Mouse (Mus musculus): ENCODE results near the gene Slbp.
A peak's percentile ranks its signal among the peaks of the same experiment; 100 is the strongest.

Gene Slbp

GRCm38 (mm10) chr5:33629301-33629987 is 22.9 kb downstream of the Slbp start, which contains the start of the genes Fam53a and Gm9903:
Gene Fam53a, minus strand, starts transcription at chr5:33629635.
Gene Gm9903, plus strand, starts transcription at chr5:33629925.
- DNase-seq (ENCODE audit: low spot score in 2 of 2) = peak; percentile 99 to 100

GRCm38 (mm10) chr5:33628820-33629300 is 23.5 kb downstream of the Slbp start:
- peak; percentile 62 to 64 for DNase-seq (ENCODE audit: low spot score in 2 of 2)

- no peak for DNase-seq (ENCODE audit: low spot score in 2 of 2)
These were observed 24.4 kb downstream of the Slbp start for GRCm38 (mm10) chr5:33627968-33628367.

DNA sequence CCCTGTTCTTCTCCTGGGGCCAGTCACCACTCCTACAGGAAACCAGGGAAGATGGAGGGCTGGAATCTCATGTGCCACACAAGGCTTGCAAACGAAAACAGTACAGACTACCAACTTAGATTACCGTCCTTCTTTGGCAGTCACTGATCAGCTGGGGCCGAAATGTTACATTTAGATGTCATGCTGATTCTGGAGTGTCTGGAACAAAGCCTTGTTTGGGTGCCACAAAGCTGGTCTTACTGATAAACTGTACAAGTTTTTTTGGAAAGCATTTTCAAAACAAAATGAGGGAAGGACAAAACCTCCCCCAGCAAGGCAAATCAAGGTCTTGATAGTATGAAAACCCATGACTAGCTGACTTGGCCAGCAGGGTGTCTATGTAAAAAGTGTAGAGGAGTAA is 28.6 kb downstream of the Slbp start:
- DNase-seq (ENCODE audit: low spot score in 2 of 2) = no peak

- no peak for DNase-seq (ENCODE audit: low spot score in 2 of 2)
These were observed 29.7 kb downstream of the Slbp start for GRCm38 (mm10) chr5:33622671-33623070.

DNA sequence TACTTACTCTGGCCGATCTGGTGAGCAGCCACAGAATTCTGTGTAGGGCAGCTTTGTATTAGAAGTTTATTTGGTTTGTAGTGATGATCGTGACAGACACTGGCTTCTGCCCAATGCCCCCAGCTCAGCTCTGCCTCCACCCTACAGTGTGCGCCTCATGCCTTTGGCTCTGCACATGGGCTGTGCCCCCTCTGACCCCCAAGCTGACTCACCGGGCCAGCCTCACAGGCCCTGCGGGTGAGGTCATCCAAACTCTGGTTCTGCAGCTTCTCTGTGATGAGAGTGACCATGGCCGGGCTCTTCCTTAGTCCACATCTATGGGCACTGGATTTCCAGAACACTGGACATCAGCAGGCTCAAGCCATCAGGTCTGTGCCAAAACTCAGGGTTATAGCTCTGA is 38.0 kb downstream of the Slbp start:
- no peak for DNase-seq (ENCODE audit: low spot score in 2 of 2)

DNA sequence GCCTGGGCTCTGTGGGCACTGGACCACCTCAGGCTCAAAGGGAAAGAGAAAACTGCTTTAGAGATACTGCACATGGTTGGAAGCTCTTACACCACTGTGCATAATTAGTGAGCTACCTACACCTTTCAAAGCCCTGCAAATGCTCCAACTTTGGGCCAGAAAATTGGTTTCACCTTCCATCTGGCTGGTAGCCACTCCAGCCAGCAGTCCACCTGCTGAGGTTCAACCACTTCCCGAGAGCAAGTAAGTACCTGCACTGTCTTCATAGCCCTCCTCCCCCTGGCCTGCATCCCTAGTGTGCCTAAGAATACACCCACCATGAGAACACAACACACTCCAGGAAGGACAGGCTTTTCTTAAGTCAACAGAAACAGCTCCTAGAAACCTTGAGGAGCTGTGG is 40.6 kb downstream of the Slbp start:
- DNase-seq (ENCODE audit: low spot score in 2 of 2) = no peak

DNA sequence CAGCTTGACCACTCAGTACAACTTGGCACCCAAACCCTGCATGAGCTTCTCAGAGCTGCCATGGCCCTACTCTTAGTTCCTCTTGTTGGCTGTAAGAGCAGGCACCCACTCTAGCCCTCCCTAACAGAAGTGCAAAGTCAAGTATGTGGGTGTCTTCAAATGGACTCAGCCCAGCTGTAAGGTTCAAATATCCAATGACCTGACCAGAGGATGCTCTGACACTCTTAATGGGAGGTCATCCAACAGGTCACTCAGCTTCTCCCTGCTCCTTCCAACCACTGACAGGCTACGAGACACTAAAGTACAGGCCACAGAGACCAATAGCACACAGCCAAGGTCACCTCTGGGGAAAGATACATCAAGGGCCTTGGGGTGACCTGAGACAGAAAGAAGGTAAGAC is 43.1 kb downstream of the Slbp start:
- DNase-seq (ENCODE audit: low spot score in 2 of 2) = no peak

- DNase-seq (ENCODE audit: low spot score in 2 of 2) = no peak
These were observed 44.9 kb downstream of the Slbp start for GRCm38 (mm10) chr5:33607434-33607833.

- no peak for DNase-seq (ENCODE audit: low spot score in 2 of 2)
These were observed 45.7 kb downstream of the Slbp start for GRCm38 (mm10) chr5:33606631-33607030.

DNA sequence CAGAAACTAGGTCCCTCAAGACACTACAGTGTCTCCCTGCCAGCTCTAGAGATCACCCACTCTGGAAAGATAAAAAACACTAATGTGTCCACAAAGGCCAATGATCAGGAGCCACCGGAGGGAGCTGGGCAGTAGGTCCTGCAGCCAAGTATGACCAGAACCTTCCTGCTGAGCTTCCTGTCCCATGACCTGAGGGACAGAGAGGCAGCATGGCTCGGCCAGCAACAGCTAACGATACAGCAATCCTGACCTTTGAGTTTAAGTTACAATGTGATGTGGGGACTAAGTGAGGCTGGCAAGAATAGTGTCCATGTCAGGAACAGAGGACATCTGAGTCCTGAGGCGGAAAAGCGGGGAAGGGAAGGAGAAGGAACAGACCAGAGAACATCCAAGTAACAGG is 47.1 kb downstream of the Slbp start:
- DNase-seq (ENCODE audit: low spot score in 2 of 2) = no peak

DNA sequence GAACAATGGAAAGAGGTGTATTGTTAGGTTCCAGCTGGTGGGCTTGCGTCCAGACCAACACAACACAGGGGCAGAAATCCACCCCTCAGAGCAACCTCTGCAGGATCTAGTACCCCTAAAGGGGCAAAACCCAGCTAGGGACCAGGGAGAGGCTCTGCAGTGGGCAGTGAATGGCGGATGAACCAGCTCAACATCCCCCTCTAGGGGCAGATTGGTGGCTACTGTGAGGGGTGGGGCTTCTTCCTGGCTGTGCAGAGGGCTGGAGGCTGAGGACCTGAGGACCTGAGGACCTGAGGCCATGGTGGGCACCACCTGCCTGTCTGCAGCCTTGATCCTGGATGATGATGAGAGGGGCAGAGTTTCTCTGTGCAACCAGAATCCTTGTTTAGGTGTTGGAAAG is 58.8 kb downstream of the Slbp start:
- DNase-seq (ENCODE audit: low spot score in 2 of 2) = no peak

GRCm38 (mm10) chr5:33589221-33589888 is 63.0 kb downstream of the Slbp start:
- DNase-seq (ENCODE audit: low spot score in 2 of 2) = peak; percentile 56 to 59

GRCm38 (mm10) chr5:33588066-33588465 is 64.3 kb downstream of the Slbp start:
- no peak for DNase-seq (ENCODE audit: low spot score in 2 of 2)

DNA sequence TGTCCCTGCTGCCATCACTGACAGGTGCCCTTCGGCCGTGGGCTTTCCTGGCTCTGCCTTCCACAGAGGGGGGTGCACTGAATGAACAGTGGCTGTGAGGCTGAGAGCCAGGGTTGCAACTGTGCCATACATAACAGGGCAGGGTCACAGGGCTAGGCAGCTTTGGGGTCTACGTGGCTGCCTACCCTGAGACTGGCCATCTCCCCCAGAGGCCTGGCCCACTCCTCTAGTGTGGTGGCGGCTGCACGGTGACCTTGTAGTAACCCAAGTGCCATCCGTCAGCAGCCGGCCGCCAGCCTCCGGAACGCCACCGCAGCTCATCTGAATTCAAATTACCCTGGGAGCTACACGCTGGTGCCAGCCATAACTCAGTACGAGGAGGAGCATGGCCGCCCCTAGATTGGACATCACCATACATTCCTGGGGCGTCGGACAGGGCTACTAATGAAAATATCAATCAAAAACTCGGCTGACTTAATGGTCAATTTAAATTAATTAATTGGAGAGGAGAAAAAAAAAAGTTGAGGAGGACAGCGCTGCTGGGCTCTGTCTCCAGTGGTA is 64.8 kb downstream of the Slbp start:
- DNase-seq (ENCODE audit: low spot score in 2 of 2) = no peak

Measured in natural killer cell, adult 2 months (primary cell).